Mouse (Mus musculus): ENCODE results near the gene Bcar1. TPM values are rescaled to one million over a fixed set of nuclear protein-coding genes. Genes with fewer than 3 reads are reported as not detected.

Gene Bcar1
- total and polyA plus RNA-seq, 2 experiments from 2014 or later, result 48.8 to 100 TPM

GRCm38 (mm10) chr8:111678848-111679247 is 64.8 kb downstream of the Bcar1 start:
- TF ChIP-seq CTCF (IDR thresholded peaks at IDR 0.05; ENCODE audit: low read depth), result no peak
- H3K9ac ChIP-seq (replicated peaks; ENCODE audit: low read length), result no peak overlapping the region

GRCm38 (mm10) chr8:111678111-111678510 is 65.5 kb downstream of the Bcar1 start:
- no peaks in the 10 kb centered on the region for H3K27me3 ChIP-seq (ENCODE audit: insufficient read depth, low read length)
- no peak overlapping the region for H3K27ac ChIP-seq
- 26% methylated on average over 3 of the region's 3 CpGs for WGBS
- no peaks in the 10 kb centered on the region for H3K36me3 ChIP-seq (ENCODE audit: insufficient read depth, low read length)
- no peak overlapping the region for H3K9ac ChIP-seq (replicated peaks; ENCODE audit: low read length)
- ATAC-seq (peak; percentile 43; the same call in 1 of the 2 replicates), DNase-seq (ENCODE audit: low spot score) (peak; percentile 83)
- peak; percentile 85 for TF ChIP-seq CTCF (IDR thresholded peaks at IDR 0.05; ENCODE audit: low read depth)
- no peak overlapping the region for H3K4me2 ChIP-seq (ENCODE audit: low read depth, low read length)
- H3K4me3 ChIP-seq (ENCODE audit: low read length), result no peak overlapping the region
- H3K4me1 ChIP-seq (ENCODE audit: insufficient read depth, low read length), result no peaks in the 10 kb centered on the region
- H3K9me3 ChIP-seq (ENCODE audit: low read length), result no peaks in the 10 kb centered on the region

More at GRCm38 (mm10) chr8:111678848-111679247, 64.8 kb downstream of the Bcar1 start:
- no peaks in the 10 kb centered on the region for H3K4me1 ChIP-seq (ENCODE audit: insufficient read depth, low read length)
- H3K36me3 ChIP-seq (ENCODE audit: insufficient read depth, low read length), result no peaks in the 10 kb centered on the region
- H3K27me3 ChIP-seq (ENCODE audit: insufficient read depth, low read length), result no peaks in the 10 kb centered on the region
- ATAC-seq (no peak), DNase-seq (ENCODE audit: low spot score) (no peak)
- no peak overlapping the region for H3K4me2 ChIP-seq (ENCODE audit: low read depth, low read length)
- no peak overlapping the region for H3K4me3 ChIP-seq (ENCODE audit: low read length)
- no peak overlapping the region for H3K27ac ChIP-seq
- no peaks in the 10 kb centered on the region for H3K9me3 ChIP-seq (ENCODE audit: low read length)
- WGBS, result 88% methylated on average over 7 of the region's 7 CpGs

GRCm38 (mm10) chr8:111676237-111676636 is 67.4 kb downstream of the Bcar1 start:
- ATAC-seq, result no peak
- peak; percentile 53 for TF ChIP-seq CTCF (IDR thresholded peaks at IDR 0.05; ENCODE audit: low read depth)

GRCm38 (mm10) chr8:111666751-111667150 is 76.9 kb downstream of the Bcar1 start:
- Histone ChIP-seq H3K4me2 (ENCODE audit: low read depth, low read length) (no peak overlapping the region), H3K36me3 (ENCODE audit: insufficient read depth, low read length) (peaks cover 19% of the 10 kb centered on the region), H3K9me3 (ENCODE audit: low read length) (no peaks in the 10 kb centered on the region; the same call in 1 of the 2 replicates), H3K9ac (replicated peaks; ENCODE audit: low read length) (no peak overlapping the region), H3K27ac (no peak overlapping the region), H3K27me3 (ENCODE audit: insufficient read depth, low read length) (no peaks in the 10 kb centered on the region), H3K4me1 (ENCODE audit: insufficient read depth, low read length) (no peaks in the 10 kb centered on the region), H3K4me3 (ENCODE audit: low read length) (no peak overlapping the region)
- no peak for DNase-seq (ENCODE audit: low spot score)
- ATAC-seq, result no peak
- no peak for TF ChIP-seq CTCF (IDR thresholded peaks at IDR 0.05; ENCODE audit: low read depth)
- 93% methylated on average over 2 of the region's 2 CpGs for WGBS

More at GRCm38 (mm10) chr8:111676237-111676636, 67.4 kb downstream of the Bcar1 start:
- Histone ChIP-seq H3K9ac (replicated peaks; ENCODE audit: low read length) (no peak overlapping the region), H3K4me3 (ENCODE audit: low read length) (no peak overlapping the region), H3K4me2 (ENCODE audit: low read depth, low read length) (no peak overlapping the region), H3K27me3 (ENCODE audit: insufficient read depth, low read length) (no peaks in the 10 kb centered on the region), H3K36me3 (ENCODE audit: insufficient read depth, low read length) (no peaks in the 10 kb centered on the region), H3K9me3 (ENCODE audit: low read length) (no peaks in the 10 kb centered on the region), H3K4me1 (ENCODE audit: insufficient read depth, low read length) (no peaks in the 10 kb centered on the region), H3K27ac (no peak overlapping the region)
- 82% methylated on average over 8 of the region's 8 CpGs for WGBS
- DNase-seq (ENCODE audit: low spot score), result no peak

GRCm38 (mm10) chr8:111662473-111662872 is 81.1 kb downstream of the Bcar1 start:
- Histone ChIP-seq H3K27ac (no peak overlapping the region), H3K4me3 (ENCODE audit: low read length) (no peak overlapping the region), H3K36me3 (ENCODE audit: insufficient read depth, low read length) (peaks cover 3% of the 10 kb centered on the region; the same call in 1 of the 2 replicates), H3K27me3 (ENCODE audit: insufficient read depth, low read length) (no peaks in the 10 kb centered on the region), H3K4me1 (ENCODE audit: insufficient read depth, low read length) (no peaks in the 10 kb centered on the region), H3K4me2 (ENCODE audit: low read depth, low read length) (no peak overlapping the region), H3K9ac (replicated peaks; ENCODE audit: low read length) (no peak overlapping the region), H3K9me3 (ENCODE audit: low read length) (no peaks in the 10 kb centered on the region)
- peak; percentile 88 for TF ChIP-seq CTCF (IDR thresholded peaks at IDR 0.05; ENCODE audit: low read depth)
- ATAC-seq, result no peak
- WGBS, result 86% methylated on average over 3 of the region's 3 CpGs
- peak; percentile 73 for DNase-seq (ENCODE audit: low spot score)

Small RNAs within 50 kb of the gene (microRNA-seq; reads per million reads assigned to microRNA genes)
- 0 reads per million in 2 experiments for gene Mir7076

Other genes with a start within 250 kb of the Bcar1 start
- gene Wdr59, start 221.7 kb downstream of the Bcar1 start, total RNA-seq (2014; rRNA removed), result 10.5 and 15.0 TPM in 2 replicates
- gene Wdr59, start 221.7 kb downstream of the Bcar1 start, polyA plus RNA-seq (2015; fragmentation: Nextera tagmentation; extraction: Ambion mirVana), result 6.4 and 6.6 TPM in 2 replicates
- 193 and 194 TPM in 2 replicates for gene Znrf1, start 207.7 kb downstream of the Bcar1 start, total RNA-seq (2014; rRNA removed)
- gene Znrf1, start 207.7 kb downstream of the Bcar1 start, polyA plus RNA-seq (2015; fragmentation: Nextera tagmentation; extraction: Ambion mirVana), result 72.2 and 76.1 TPM in 2 replicates
- gene Ldhd, start 113.4 kb downstream of the Bcar1 start, total RNA-seq (2014; rRNA removed), result 2.9 and 3.6 TPM in 2 replicates
- 2.2 and 2.8 TPM in 2 replicates for gene Ldhd, start 113.4 kb downstream of the Bcar1 start, polyA plus RNA-seq (2015; fragmentation: Nextera tagmentation; extraction: Ambion mirVana)
- gene Zfp1, start 100.4 kb downstream of the Bcar1 start, total RNA-seq (2014; rRNA removed), result 15.0 and 15.5 TPM in 2 replicates
- gene Zfp1, start 100.4 kb downstream of the Bcar1 start, polyA plus RNA-seq (2015; fragmentation: Nextera tagmentation; extraction: Ambion mirVana), result 21.0 and 21.2 TPM in 2 replicates
- not detected in 2 replicates for gene Ctrb1, start 52.8 kb downstream of the Bcar1 start, total RNA-seq (2014; rRNA removed)
- not detected in 2 replicates for gene Ctrb1, start 52.8 kb downstream of the Bcar1 start, polyA plus RNA-seq (2015; fragmentation: Nextera tagmentation; extraction: Ambion mirVana)
- gene Cfdp1, start 110.5 kb upstream of the Bcar1 start, total RNA-seq (2014; rRNA removed), result 24.9 and 26.5 TPM in 2 replicates
- gene Cfdp1, start 110.5 kb upstream of the Bcar1 start, polyA plus RNA-seq (2015; fragmentation: Nextera tagmentation; extraction: Ambion mirVana), result 170 and 180 TPM in 2 replicates
- 3.2 and 3.5 TPM in 2 replicates for gene Tmem170, start 132.9 kb upstream of the Bcar1 start, total RNA-seq (2014; rRNA removed)
- gene Tmem170, start 132.9 kb upstream of the Bcar1 start, polyA plus RNA-seq (2015; fragmentation: Nextera tagmentation; extraction: Ambion mirVana), result 2.3 and 3.0 TPM in 2 replicates
- gene Chst5, start 166.6 kb upstream of the Bcar1 start, total RNA-seq (2014; rRNA removed), result 2.4 and 4.2 TPM in 2 replicates
- 3.2 and 3.8 TPM in 2 replicates for gene Chst5, start 166.6 kb upstream of the Bcar1 start, polyA plus RNA-seq (2015; fragmentation: Nextera tagmentation; extraction: Ambion mirVana)
- gene Tmem231, start 190.1 kb upstream of the Bcar1 start, total RNA-seq (2014; rRNA removed), result 15.5 and 16.7 TPM in 2 replicates
- gene Tmem231, start 190.1 kb upstream of the Bcar1 start, polyA plus RNA-seq (2015; fragmentation: Nextera tagmentation; extraction: Ambion mirVana), result 14.4 and 14.6 TPM in 2 replicates
- 86.2 and 99.4 TPM in 2 replicates for gene Gabarapl2, start 196.9 kb upstream of the Bcar1 start, total RNA-seq (2014; rRNA removed)
- gene Gabarapl2, start 196.9 kb upstream of the Bcar1 start, polyA plus RNA-seq (2015; fragmentation: Nextera tagmentation; extraction: Ambion mirVana), result 461 and 465 TPM in 2 replicates
- gene Adat1, start 248.5 kb upstream of the Bcar1 start, total RNA-seq (2014; rRNA removed), result 3.8 and 4.5 TPM in 2 replicates
- 4.7 and 4.9 TPM in 2 replicates for gene Adat1, start 248.5 kb upstream of the Bcar1 start, polyA plus RNA-seq (2015; fragmentation: Nextera tagmentation; extraction: Ambion mirVana)

Data from hindbrain, postnatal 0 days (tissue).